Mouse (Mus musculus): Measurements from ENCODE around the gene Trabd2b.

DNA sequence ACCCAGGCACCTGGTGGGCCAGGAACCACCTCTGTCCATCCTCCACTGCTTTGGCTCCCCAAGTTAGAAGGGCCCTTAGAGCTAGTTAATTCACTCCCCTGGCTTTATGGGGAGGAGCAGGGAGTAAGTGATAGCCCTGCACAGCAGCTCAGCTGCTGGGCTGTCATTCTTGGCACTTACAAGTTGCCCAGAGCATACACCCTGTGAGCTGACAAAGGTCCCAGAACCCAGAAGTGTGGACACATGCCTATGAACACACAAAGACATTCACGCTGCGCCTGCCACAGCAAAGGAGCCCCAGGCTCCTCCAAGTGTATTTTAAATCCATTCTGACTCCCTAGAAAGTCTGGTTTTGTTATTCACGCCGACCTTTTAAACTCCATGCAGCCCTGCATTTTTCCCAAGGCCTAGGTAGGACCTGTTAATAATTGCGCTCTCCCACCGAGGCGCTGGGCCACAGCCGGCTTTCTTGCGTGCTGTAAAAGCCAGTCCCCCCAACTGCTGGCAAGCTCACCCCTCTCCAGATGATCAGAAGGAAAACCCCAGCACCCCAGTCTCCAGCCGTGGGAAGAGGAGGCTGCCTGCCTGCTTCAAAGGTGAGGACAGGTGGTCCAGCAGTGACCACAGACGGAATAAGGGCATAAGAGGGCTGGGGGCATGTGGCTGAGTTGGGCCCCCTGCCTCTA lies 144.1 kb downstream of the Trabd2b start:
- TF ChIP-seq CTCF (IDR thresholded peaks at IDR 0.05; ENCODE audit: low read depth, low read length) = no peak
- TF ChIP-seq POLR2AphosphoS5 (IDR thresholded peaks at IDR 0.05; ENCODE audit: insufficient replicate concordance, low read depth, low read length) = no peak
- TF ChIP-seq TAL1 (conservative IDR thresholded peaks at IDR 0.05; ENCODE audit: low read depth, low read length) = no peak
- TF ChIP-seq GATA1 (IDR thresholded peaks at IDR 0.05; ENCODE audit: borderline replicate concordance, low read length) = no peak

Measured in G1E (cell line).